Mouse (Mus musculus) midbrain, embryonic 13.5 days (tissue): ENCODE data around the gene Fancb. TPM values are rescaled to one million over a fixed set of nuclear protein-coding genes. Genes with fewer than 3 reads are reported as not detected.

Experiments used
- ATAC-seq: fragments of 200-750 bp; cut with Nextera tagmentation; 2 replicates; pipeline ENCODE4 v1.8.0; 2017; ENCODE audit warnings: mild to moderate bottlenecking, moderate TSS enrichment, moderate library complexity
- H3K27ac ChIP-seq: fragments of 300-500 bp; sonication (generic); 2 replicates; pipeline ENCODE4 v1.5.1; 2015; ENCODE audit warnings: inconsistent platforms, mild to moderate bottlenecking, moderate library complexity
- H3K27me3 ChIP-seq: fragments of 300-500 bp; sonication (generic); 2 replicates; pipeline ENCODE4 v1.6.1; 2015; ENCODE audit warnings: mild to moderate bottlenecking, inconsistent platforms
- H3K36me3 ChIP-seq: fragments of 300-500 bp; sonication (generic); 2 replicates; pipeline ENCODE4 v1.6.1; 2015; ENCODE audit warnings: mild to moderate bottlenecking, inconsistent platforms
- H3K4me1 ChIP-seq: fragments of 300-500 bp; sonication (generic); replicated peaks from 2 replicates; pipeline ENCODE4 v1.6.1; 2015; ENCODE audit warnings: inconsistent platforms
- H3K4me2 ChIP-seq: fragments of 300-500 bp; sonication (generic); replicated peaks from 2 replicates; pipeline ENCODE4 v1.6.1; 2015; ENCODE audit warnings: moderate library complexity, mild to moderate bottlenecking, inconsistent platforms
- H3K4me3 ChIP-seq: fragments of 300-500 bp; sonication (generic); replicated peaks from 2 replicates; pipeline ENCODE4 v1.5.1; 2015; ENCODE audit warnings: mild to moderate bottlenecking, inconsistent platforms
- H3K9ac ChIP-seq: fragments of 300-500 bp; sonication (generic); replicated peaks from 2 replicates; pipeline ENCODE4 v1.6.1; 2015; ENCODE audit warnings: mild to moderate bottlenecking, inconsistent platforms
- H3K9me3 ChIP-seq: fragments of 300-500 bp; sonication (generic); 2 replicates; pipeline ENCODE4 v1.6.1; 2016; ENCODE audit warnings: mild to moderate bottlenecking, inconsistent platforms
- WGBS: fragments of 180-500 bp; shearing (Covaris S2); methylation state at CpG from one replicate; pipeline ENCODE4 v1.1.7; 2015; 5-methylcytosine and 5-hydroxymethylcytosine counted together
- polyA plus RNA-seq: library from polyadenylated mRNA; unstranded; fragments of >200 nt; fragmentation: Nextera tagmentation; extraction: Ambion mirVana; gene quantifications from 2 replicates; pipeline ENCODE4 v1.2.1, GENCODE M21; 2015

Fancb gene
- polyA plus RNA-seq = 3.6 and 3.8 TPM in 2 replicates

GRCm38 (mm10) chrX:164980193-164980775, at the start of gene Fancb, which contains the start of gene Mospd2:
Gene Fancb, plus strand, starts transcription at chrX:164980592.
Gene Mospd2, minus strand, starts transcription at chrX:164980375.
- Histone ChIP-seq H3K9ac (peak within 1 kb of the TSS; percentile 69), H3K4me1 (0 out of 2 replicates have a peak, but pooled peaks cover 9% of the 10 kb centered on the region), H3K9me3 (no peaks in the 10 kb centered on the region), H3K27ac (peak within 1 kb of the TSS; percentile 56; the same call in 1 of the 2 replicates), H3K4me2 (peak within 1 kb of the TSS; percentile 57), H3K4me3 (peak within 1 kb of the TSS; percentile 56), H3K27me3 (peaks cover 5% of the 10 kb centered on the region; the same call in 1 of the 2 replicates), H3K36me3 (no peaks in the 10 kb centered on the region)
- ATAC-seq = peak; percentile 100
- WGBS = 16% methylated on average over 23 of the region's 26 CpGs

DNA sequence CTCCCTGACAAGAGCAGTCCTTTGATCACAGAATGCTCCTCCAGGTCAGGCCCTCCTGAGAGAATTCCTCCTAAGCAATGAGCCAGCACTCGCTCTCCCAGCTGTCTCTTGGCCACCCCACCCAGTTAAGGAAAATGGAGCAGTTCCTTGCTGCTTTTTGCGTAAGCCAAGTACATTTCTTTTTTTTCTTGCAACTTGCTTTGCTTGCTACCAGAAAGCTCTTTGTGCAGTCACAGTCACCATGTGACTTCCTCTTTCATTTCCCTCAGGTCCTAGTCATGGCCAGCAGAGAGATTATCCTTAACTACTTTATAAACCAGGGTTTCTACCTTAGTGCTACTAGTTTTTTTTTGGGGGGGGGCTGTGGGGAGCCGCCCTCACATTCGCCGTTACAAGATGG, 38.9 kb upstream of the Fancb start:
- H3K4me2 ChIP-seq = no peak overlapping the region
- 96% methylated on average over 5 of the region's 5 CpGs for WGBS
- ATAC-seq = no peak

DNA sequence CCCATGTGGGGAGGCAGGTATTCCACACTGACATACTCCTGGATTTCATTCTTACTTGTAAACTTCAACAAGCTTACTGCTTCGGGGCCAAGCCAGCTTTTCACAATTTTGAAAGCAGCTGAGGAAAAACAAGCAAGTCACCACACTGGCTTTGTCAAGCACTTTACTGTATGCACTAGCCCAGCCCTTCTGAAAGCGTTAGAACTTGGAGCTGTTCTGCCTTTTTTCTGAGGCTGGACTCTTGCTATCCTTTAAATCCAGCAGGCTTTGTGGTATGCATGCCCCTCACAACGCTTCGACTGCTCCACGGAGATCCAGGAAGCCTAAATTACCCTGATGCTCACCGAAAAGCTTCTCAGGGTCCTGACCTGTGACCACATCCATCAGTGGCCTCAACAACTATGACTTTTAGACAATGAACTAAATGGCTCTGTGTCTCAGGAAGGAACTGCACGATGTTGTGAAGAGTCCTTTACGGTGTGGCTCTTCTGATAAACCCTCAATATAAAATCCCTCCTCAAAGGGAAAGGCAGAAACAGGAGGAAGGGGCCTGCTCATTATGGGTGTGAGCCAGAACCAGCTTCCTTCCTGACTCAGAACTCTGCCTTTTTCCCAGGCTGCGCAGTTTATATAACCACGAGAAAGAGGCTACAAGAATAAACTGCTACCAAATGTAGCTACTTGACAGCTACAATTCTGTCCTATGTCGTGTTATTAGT, 28.4 kb upstream of the Fancb start:
- H3K27me3 ChIP-seq = no peaks in the 10 kb centered on the region; the same call in 1 of the 2 replicates
- no peaks in the 10 kb centered on the region for H3K4me1 ChIP-seq
- H3K9ac ChIP-seq = no peak overlapping the region
- 80% methylated on average over 11 of the region's 11 CpGs for WGBS
- no peak overlapping the region for H3K4me3 ChIP-seq
- no peak for ATAC-seq
- no peak overlapping the region for H3K4me2 ChIP-seq
- no peaks in the 10 kb centered on the region for H3K9me3 ChIP-seq
- peaks cover 6% of the 10 kb centered on the region; the same call in 1 of the 2 replicates for H3K36me3 ChIP-seq
- H3K27ac ChIP-seq = no peak overlapping the region

More for the DNA sequence above, 38.9 kb upstream of the Fancb start:
- H3K9me3 ChIP-seq = no peaks in the 10 kb centered on the region
- H3K27ac ChIP-seq = no peak overlapping the region
- H3K27me3 ChIP-seq = no peaks in the 10 kb centered on the region
- no peaks in the 10 kb centered on the region for H3K4me1 ChIP-seq
- H3K36me3 ChIP-seq = peaks cover 13% of the 10 kb centered on the region
- H3K9ac ChIP-seq = no peak overlapping the region
- no peak overlapping the region for H3K4me3 ChIP-seq

DNA sequence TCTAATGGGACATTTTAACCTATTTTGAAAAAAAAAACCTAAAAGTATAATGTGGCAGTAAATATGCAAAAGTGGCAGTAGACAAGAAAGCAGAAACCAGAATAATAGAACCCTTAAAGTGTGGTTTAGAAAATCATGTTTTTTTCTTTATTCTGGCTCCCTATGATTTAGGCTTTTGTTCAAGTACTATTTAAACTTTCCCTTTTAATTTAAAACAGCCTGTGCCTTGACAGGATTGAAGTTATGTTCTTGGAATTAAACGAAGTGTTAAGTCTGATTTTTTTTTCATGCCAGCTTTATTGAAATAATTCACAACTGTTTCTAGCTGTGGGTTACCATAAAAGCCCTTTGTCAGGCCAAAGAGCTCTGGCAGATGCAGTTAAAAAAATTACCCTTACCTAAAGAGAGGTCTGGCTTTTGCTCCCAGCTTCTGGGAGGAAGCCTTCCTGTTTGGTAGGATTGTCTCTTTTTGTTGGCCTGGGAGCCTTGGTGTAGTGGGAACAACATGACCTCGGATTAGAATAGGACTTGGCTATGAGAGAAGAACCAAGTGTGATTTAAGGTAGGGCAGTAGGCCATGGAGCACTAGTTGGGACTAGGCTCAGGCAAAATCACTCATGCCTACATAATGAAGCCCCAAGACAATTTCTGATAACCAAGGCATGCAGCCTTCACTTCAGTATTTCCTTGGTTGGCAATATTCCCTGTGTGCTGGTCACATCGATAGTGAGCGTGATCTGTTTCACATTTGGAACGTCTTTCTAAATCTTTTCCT, 27.6 kb upstream of the Fancb start:
- Histone ChIP-seq H3K4me1 (no peaks in the 10 kb centered on the region), H3K27ac (no peak overlapping the region), H3K9ac (no peak overlapping the region), H3K4me3 (no peak overlapping the region), H3K4me2 (no peak overlapping the region), H3K36me3 (peaks cover 4% of the 10 kb centered on the region; the same call in 1 of the 2 replicates), H3K9me3 (no peaks in the 10 kb centered on the region), H3K27me3 (no peaks in the 10 kb centered on the region; the same call in 1 of the 2 replicates)
- no peak for ATAC-seq
- 84% methylated on average over 5 of the region's 5 CpGs for WGBS

DNA sequence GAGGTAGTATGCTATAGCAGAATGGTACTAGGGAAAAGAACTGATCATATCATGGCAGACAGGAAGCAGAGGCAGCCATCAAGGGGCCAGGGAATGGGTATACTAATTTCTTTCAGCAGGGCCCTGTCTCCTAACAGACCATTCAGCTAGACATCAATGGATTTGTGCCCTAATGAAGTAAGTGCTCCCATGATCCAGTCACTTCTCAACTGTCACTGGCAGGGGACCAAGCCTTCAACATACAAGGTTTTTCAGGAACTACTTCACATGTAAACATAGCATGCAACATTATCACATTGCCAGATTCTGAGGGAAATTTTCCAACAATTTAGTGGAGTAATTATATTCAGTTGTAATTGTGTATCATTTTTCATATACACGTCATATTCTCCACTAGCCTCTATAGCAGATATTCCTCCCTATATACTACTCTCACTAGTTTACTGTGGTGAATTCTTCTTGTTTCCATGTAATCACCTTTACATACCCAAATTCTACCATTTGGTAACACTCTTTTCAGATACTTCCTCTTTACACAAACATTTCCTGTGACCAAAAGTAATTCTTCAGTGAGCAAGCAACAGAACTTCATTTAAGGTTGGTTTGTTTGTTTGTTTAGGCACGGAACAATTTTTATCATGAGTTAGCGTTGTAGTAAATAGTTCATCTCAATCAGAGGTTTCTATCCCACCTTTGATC, 14.5 kb upstream of the Fancb start:
- Histone ChIP-seq H3K4me2 (no peak overlapping the region), H3K9ac (no peak overlapping the region), H3K27me3 (no peaks in the 10 kb centered on the region), H3K27ac (no peak overlapping the region), H3K9me3 (no peaks in the 10 kb centered on the region), H3K4me3 (no peak overlapping the region), H3K4me1 (no peaks in the 10 kb centered on the region), H3K36me3 (peaks cover 14% of the 10 kb centered on the region; the same call in 1 of the 2 replicates)
- 94% methylated on average over 3 of the region's 3 CpGs for WGBS
- no peak for ATAC-seq

GRCm38 (mm10) chrX:164971206-164971605, 9.2 kb upstream of the Fancb start:
- no peak overlapping the region for H3K27ac ChIP-seq
- peaks cover 4% of the 10 kb centered on the region; the same call in 1 of the 2 replicates for H3K27me3 ChIP-seq
- no peaks in the 10 kb centered on the region for H3K36me3 ChIP-seq
- no peaks in the 10 kb centered on the region for H3K9me3 ChIP-seq
- H3K9ac ChIP-seq = no peak overlapping the region
- H3K4me2 ChIP-seq = no peak overlapping the region
- 74% methylated on average over 3 of the region's 3 CpGs for WGBS
- H3K4me1 ChIP-seq = no peaks in the 10 kb centered on the region
- H3K4me3 ChIP-seq = no peak overlapping the region
- ATAC-seq = no peak

GRCm38 (mm10) chrX:164978866-164979265, 1.5 kb upstream of the Fancb start:
- 96% methylated on average over 2 of the region's 2 CpGs for WGBS
- H3K4me3 ChIP-seq = 0 out of 2 replicates have a peak overlapping the region, but pooled peaks have one; percentile 56
- no peaks in the 10 kb centered on the region for H3K9me3 ChIP-seq

GRCm38 (mm10) chrX:165003141-165003540, 22.7 kb downstream of the Fancb start:
- Histone ChIP-seq H3K27me3 (peaks cover 16% of the 10 kb centered on the region; the same call in 1 of the 2 replicates), H3K4me3 (no peak overlapping the region), H3K27ac (no peak overlapping the region), H3K9ac (no peak overlapping the region), H3K9me3 (no peaks in the 10 kb centered on the region), H3K4me1 (no peaks in the 10 kb centered on the region), H3K36me3 (no peaks in the 10 kb centered on the region), H3K4me2 (no peak overlapping the region)
- no peak for ATAC-seq
- WGBS = 36% methylated on average over 4 of the region's 4 CpGs

More at GRCm38 (mm10) chrX:164978866-164979265, 1.5 kb upstream of the Fancb start:
- no peak for ATAC-seq
- no peak overlapping the region for H3K27ac ChIP-seq
- peak overlapping the region; percentile 57 for H3K4me2 ChIP-seq
- no peak overlapping the region for H3K9ac ChIP-seq
- 0 out of 2 replicates have a peak, but pooled peaks cover 9% of the 10 kb centered on the region for H3K4me1 ChIP-seq
- peaks cover 5% of the 10 kb centered on the region; the same call in 1 of the 2 replicates for H3K27me3 ChIP-seq
- no peaks in the 10 kb centered on the region for H3K36me3 ChIP-seq

DNA sequence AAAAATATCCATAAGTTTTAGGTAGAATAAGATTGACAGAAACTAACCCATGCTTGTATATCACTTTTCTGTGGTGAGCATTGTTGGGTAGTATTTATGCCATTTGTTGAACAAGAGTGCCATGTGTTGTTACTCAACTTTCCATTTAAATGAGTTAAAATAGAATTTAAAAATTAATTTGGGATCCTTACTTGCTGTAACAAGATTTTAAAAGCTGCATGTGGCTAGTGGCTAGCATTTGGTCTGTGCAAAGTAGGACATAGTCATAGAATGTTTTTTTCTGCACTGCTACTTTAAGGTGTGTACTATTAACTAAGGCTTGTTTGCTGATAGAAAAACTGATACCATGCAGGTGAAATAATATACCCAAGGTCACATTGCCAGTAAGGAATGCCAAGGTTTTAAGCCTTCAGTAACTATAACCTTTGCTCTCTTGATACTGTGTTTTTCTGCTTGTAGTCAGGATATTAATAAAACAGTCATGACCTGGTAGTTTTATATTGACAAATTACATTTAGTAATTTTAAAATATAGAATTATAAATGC, 24.5 kb downstream of the Fancb start, which contains the start of gene Gm17604:
Gene Gm17604 (minus strand): TSS at position 51 of the 546 bp plus-strand sequence.
- Histone ChIP-seq H3K9me3 (no peaks in the 10 kb centered on the region), H3K9ac (no peak within 1 kb of the TSS), H3K36me3 (no peaks in the 10 kb centered on the region), H3K27ac (no peak within 1 kb of the TSS), H3K4me3 (no peak within 1 kb of the TSS), H3K4me1 (no peaks in the 10 kb centered on the region), H3K4me2 (no peak within 1 kb of the TSS), H3K27me3 (peaks cover 16% of the 10 kb centered on the region; the same call in 1 of the 2 replicates)
- ATAC-seq = no peak
